Mouse (Mus musculus) left cerebral cortex, postnatal 14 days (tissue): ENCODE data around the gene Ubac1. TPM values are rescaled to one million over a fixed set of nuclear protein-coding genes. Genes with fewer than 3 reads are reported as not detected.

ENCODE experiments used
- DNase-seq, 2 experiments: peaks; one replicate each; pipeline ENCODE4 v3.0.0; 2021 to 2022; ENCODE audit warnings: low spot score in 2 of 2, mixed read lengths in 1 of 2
- intact Hi-C: fragments of 180-260 bp; cut with DNase I; formaldehyde crosslinking; loops from one replicate; pipeline ENCODE4 v1.15.1; 2025
- total RNA-seq, 2 experiments: library from RNA; stranded (reverse); gene quantifications; 2 replicates each; pipeline ENCODE4 v1.2.3; 2021

The Ubac1 gene
- total RNA-seq, 2 experiments from 2014 or later, result 80.3 to 86.7 TPM

DNA sequence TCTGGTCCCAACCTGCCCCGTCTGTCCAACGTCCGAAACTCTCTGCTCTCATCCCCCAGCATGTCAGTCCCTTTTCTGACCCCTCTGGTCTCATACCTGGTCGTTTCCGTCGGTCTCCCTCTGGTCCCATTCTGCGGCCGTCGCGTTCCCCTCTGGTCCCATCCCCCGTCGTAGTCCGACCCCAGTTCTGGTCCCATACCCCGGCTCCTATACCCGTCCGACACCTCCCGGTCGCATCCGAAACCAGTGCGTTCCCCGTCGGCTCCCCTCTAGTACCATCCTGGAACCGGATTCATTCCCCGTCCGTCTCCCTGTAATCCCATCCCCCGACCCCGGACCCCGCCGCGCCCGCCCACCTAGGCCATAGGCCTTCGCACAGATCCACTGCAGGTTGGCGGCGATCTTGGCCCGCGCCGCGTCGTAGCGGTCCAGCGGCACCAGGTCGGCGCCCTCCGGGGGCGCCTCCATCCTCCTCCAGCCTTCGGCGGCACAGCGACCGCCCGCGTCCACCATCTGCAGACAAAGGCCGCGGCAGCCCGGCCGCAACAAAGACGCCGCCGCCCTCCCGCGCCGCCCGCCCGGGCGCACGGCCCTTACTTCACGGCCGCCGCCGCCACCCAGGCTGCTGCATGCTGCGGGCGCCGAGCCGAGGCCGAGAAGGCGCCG, 39.0 kb downstream of the Ubac1 start:
- DNase-seq, result no peak
- intact Hi-C loops, result no loop called here

DNA sequence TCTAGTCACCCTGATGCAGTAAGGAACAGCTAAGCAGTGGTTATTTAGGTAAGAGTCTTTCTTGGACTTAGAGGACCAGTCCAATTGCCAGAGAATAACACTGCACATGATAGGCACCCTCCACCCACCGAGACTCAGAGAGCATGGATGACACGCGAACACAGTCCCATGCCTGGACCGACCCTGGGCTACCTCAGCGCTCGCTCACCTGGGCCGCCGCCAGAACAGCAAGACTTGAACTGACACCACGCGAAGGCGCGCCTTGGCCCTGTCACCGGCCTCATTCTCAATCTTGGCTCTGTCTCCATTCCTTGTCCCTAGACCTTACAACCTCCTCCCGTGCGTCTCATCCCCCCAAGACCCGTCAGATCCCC, 39.5 kb downstream of the Ubac1 start:
- DNase-seq, result peak; percentile 38 to 44
- intact Hi-C loops, result no loop called here

DNA sequence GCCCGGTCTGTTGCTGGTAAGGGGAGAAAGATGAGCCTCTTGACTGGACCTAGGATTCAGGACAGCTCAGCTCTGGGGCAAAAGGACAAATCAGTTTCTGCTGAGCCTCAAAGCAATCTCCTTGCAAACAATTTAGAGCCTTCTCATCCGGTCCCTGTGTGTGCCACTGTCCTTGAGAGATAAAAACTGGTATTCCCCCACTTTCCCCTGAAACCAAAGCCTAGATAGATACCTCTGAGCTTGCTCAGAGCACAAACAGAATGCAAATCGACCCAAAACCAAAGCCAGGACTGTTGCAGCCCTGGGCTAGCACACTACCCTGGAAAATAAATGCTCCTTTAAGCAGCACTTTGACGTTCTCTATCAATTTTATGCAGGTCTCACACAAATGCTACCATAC, 42.5 kb downstream of the Ubac1 start:
- DNase-seq, result no peak
- intact Hi-C loops, result no loop called here

DNA sequence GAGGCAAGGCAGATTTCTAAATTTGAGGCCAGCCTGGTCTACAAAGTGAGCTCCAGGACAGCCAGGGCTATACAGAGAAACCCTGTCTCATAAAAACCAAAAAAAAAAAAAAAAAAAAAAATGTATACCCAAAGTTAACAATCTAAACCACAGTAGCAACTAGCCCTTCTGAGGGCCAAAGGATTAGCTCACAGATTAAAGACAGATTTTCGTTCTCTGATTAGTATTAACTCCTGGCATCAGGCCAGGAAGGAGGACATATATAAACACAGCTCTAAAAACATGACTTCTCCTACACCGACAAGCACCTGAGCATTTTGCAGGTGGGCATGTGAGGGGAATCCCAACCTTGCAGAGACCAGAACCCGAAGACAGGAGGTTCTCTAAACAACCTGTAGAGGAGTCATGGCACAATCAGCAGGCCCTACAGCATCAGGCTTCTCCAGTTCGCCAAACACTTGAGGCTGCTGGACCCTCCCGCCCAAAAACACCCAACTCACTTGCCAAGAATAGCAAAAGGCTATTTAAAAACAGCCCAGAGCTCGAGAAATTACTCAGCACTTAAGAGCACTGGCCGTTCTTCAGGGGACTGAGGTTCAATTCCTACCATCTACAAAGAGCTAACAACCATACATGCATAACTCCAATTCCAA, 43.8 kb downstream of the Ubac1 start:
- intact Hi-C loops, result no loop called here
- no peak for DNase-seq

DNA sequence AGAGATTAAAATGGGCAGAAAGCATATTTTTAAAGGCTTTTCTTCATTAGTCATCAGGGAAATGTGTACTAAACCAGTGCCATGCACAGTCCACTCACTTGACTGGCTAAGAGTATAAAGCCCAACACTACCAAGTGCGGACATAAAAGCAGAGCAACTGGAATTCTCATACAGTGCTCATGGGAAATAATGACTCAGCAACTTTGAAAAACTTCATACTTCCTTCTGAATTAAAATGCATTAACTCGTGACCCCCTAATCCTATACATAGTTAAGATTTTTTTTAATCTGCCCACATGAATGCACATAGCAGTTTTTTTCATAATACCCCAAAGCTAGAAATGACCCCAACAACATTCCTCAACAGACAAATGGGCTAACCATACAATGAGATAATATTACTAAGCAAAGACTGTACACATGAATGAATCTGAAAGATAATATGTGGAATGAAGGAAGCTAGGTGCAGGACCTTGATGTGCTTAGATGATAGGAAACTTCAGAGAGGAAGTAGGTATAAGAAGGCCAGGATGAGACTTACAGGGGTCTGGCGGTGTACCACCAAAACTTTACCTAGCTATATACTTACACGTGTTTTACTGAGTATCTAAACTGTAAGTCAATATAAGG, 46.3 kb downstream of the Ubac1 start:
- no peak for DNase-seq
- intact Hi-C loops, result no loop called here

DNA sequence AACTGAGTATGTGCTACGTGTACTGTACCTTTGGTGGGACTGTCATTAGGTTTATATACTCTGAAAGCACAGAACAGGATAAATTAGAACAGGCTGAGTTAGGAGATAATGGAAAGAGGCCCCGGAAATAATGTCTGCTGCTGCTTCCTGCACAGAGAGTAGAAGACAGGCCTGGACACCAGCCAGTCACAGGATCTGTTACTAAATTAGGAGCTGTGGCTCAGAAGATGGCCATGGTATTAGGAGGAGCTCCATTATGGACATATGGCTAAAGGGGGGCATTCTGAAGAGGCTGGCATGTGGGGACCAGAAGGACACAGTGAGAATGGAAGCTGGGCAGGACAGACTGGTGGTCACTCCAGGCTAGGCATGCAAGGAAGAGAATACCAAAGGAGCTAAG, 51.1 kb downstream of the Ubac1 start:
- intact Hi-C loops, result no loop called here
- peak; percentile 48 to 55 for DNase-seq

DNA sequence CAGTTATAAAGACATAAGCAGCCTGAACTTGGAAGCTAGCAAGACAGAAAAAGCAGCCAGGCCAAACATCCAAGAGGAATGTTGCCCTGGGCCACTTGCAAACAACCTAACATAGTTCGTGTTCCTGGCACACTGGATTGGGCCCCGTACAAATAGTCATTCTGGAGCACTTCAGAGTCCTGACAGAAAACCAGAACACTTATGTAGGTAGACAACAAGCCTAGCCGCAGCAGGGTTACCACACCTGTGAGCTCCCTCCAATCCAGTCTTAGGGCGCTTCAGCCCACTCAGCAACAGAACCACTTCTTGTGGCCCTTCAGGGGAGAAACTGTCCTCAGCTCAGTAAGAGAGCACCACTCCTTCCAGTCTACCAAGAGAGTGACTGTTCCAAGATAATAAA, 52.2 kb downstream of the Ubac1 start:
- no peak for DNase-seq

DNA sequence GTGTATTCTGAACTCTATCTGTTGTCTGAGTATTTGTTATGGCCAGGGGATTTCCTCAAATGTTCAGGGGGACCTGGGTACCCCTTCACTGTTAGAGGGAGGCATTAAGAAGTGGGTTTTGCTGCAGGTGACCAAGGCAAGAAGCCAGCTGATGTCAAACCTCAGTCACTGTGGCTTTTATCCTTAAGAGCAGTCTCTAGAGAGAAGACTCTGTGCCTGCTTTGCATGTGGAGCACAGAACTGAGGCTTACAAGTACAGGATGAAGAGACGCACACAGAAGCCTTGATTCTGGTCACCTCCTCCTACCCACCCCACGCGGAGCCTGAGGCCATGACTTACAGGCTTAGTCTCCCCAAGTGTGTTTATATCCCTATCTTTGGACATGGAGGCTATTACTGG, 72.3 kb downstream of the Ubac1 start:
- intact Hi-C loops, result no loop called here
- no peak for DNase-seq

More for the DNA sequence above, 52.2 kb downstream of the Ubac1 start:
- intact Hi-C loops, result no loop called here

Other genes starting within 250 kb of the Ubac1 start
- not detected for gene Lcn11, start 244.7 kb downstream of the Ubac1 start, total RNA-seq
- not detected for gene Gm13539, start 239.5 kb downstream of the Ubac1 start, total RNA-seq
- not detected for gene Glt6d1, start 205.9 kb downstream of the Ubac1 start, total RNA-seq
- gene Lcn9, start 198.6 kb downstream of the Ubac1 start, total RNA-seq, result not detected
- gene Sohlh1, start 174.5 kb downstream of the Ubac1 start, total RNA-seq, result not detected
- 100 to 1,000 TPM; 114 to 120 TPM for gene Kcnt1, start 158.0 kb downstream of the Ubac1 start, total RNA-seq
- gene Camsap1, start 38.5 kb downstream of the Ubac1 start, total RNA-seq, result 100 to 1,000 TPM; 139 to 167 TPM
- gene Nacc2, start 101.5 kb upstream of the Ubac1 start, total RNA-seq, result 10 to 100 TPM; 58.1 to 58.8 TPM
- not detected for gene Lhx3, start 186.5 kb upstream of the Ubac1 start, total RNA-seq
- gene Qsox2, start 215.8 kb upstream of the Ubac1 start, total RNA-seq, result 10 to 100 TPM; 22.9 to 23.4 TPM